Mouse (Mus musculus): ENCODE data around the gene Ttn.

Ttn gene

GRCm38 (mm10) chr2:76843162-76843561, 139.2 kb downstream of the Ttn start:
- DNase-seq (ENCODE audit: low spot score in 2 of 2): no peak

- DNase-seq (ENCODE audit: low spot score in 2 of 2): no peak
These were observed 161.9 kb downstream of the Ttn start for GRCm38 (mm10) chr2:76820472-76820871.

- DNase-seq (ENCODE audit: low spot score in 2 of 2): no peak
These were observed 164.6 kb downstream of the Ttn start for GRCm38 (mm10) chr2:76817796-76818195.

GRCm38 (mm10) chr2:76814048-76814817, 168.1 kb downstream of the Ttn start:
- DNase-seq (ENCODE audit: low spot score in 2 of 2): no peak

GRCm38 (mm10) chr2:76811160-76811559, 171.2 kb downstream of the Ttn start:
- no peak for DNase-seq (ENCODE audit: low spot score in 2 of 2)

GRCm38 (mm10) chr2:76808334-76808733, 174.0 kb downstream of the Ttn start:
- no peak for DNase-seq (ENCODE audit: low spot score in 2 of 2)

- DNase-seq (ENCODE audit: low spot score in 2 of 2): no peak
These were observed 175.1 kb downstream of the Ttn start for GRCm38 (mm10) chr2:76807284-76807683.

- DNase-seq (ENCODE audit: low spot score in 2 of 2): no peak
These were observed 175.5 kb downstream of the Ttn start for GRCm38 (mm10) chr2:76806861-76807260.

- DNase-seq (ENCODE audit: low spot score in 2 of 2): no peak
These were observed 176.0 kb downstream of the Ttn start for GRCm38 (mm10) chr2:76806376-76806775.

GRCm38 (mm10) chr2:76805191-76805892, 177.0 kb downstream of the Ttn start:
- DNase-seq (ENCODE audit: low spot score in 2 of 2): no peak

GRCm38 (mm10) chr2:76784171-76784570, 198.2 kb downstream of the Ttn start:
- no peak for DNase-seq (ENCODE audit: low spot score in 2 of 2)

GRCm38 (mm10) chr2:76780792-76781191, 201.6 kb downstream of the Ttn start:
- DNase-seq (ENCODE audit: low spot score in 2 of 2): no peak

GRCm38 (mm10) chr2:76769831-76770230, 212.5 kb downstream of the Ttn start:
- no peak for DNase-seq (ENCODE audit: low spot score in 2 of 2)

GRCm38 (mm10) chr2:76767231-76767630, 215.1 kb downstream of the Ttn start:
- no peak for DNase-seq (ENCODE audit: low spot score in 2 of 2)

GRCm38 (mm10) chr2:76764526-76764925, 217.8 kb downstream of the Ttn start:
- no peak for DNase-seq (ENCODE audit: low spot score in 2 of 2)

GRCm38 (mm10) chr2:76762154-76762553, 220.2 kb downstream of the Ttn start:
- no peak for DNase-seq (ENCODE audit: low spot score in 2 of 2)

- DNase-seq (ENCODE audit: low spot score in 2 of 2): no peak
These were observed 225.9 kb downstream of the Ttn start for GRCm38 (mm10) chr2:76756461-76756860.

- DNase-seq (ENCODE audit: low spot score in 2 of 2): no peak
These were observed 230.4 kb downstream of the Ttn start for GRCm38 (mm10) chr2:76751993-76752392.

GRCm38 (mm10) chr2:76749341-76750110, 232.8 kb downstream of the Ttn start:
- no peak for DNase-seq (ENCODE audit: low spot score in 2 of 2)

GRCm38 (mm10) chr2:76748696-76749095, 233.7 kb downstream of the Ttn start:
- no peak for DNase-seq (ENCODE audit: low spot score in 2 of 2)

- no peak for DNase-seq (ENCODE audit: low spot score in 2 of 2)
These were observed 262.7 kb downstream of the Ttn start for GRCm38 (mm10) chr2:76719650-76720049.

- no peak for DNase-seq (ENCODE audit: low spot score in 2 of 2)
These were observed 267.4 kb downstream of the Ttn start for GRCm38 (mm10) chr2:76714984-76715383.
